Mouse (Mus musculus) frontal cortex, adult (tissue): ENCODE measurements at regions not wholly inside any gene's neighbourhood (a gene's known extent, or its start where the extent isn't known, plus 50 kb on each side); places are given as distances from the start of the nearest gene placed in this dataset.
A peak's percentile ranks its signal among the peaks of the same experiment; 100 is the strongest.

Experiments used
- ATAC-seq: cut with Nextera tagmentation; 2 replicates; pipeline ENCODE4 v1.9.2; 2017; ENCODE audit warnings: mild to moderate bottlenecking, moderate library complexity, mixed read lengths; ENCODE audit not compliant: low TSS enrichment

- no peak for ATAC-seq
Measured at GRCm38 (mm10) chr3:17201773-17202172, 746.4 kb upstream of the Cypt12 start.

GRCm38 (mm10) chr3:17214031-17214430 lies 734.2 kb upstream of the Cypt12 start:
- no peak for ATAC-seq

- no peak for ATAC-seq
Measured at GRCm38 (mm10) chr3:17216825-17217224, 731.4 kb upstream of the Cypt12 start.

GRCm38 (mm10) chr3:17238407-17238806 lies 709.8 kb upstream of the Cypt12 start:
- ATAC-seq: no peak

- ATAC-seq: peak; percentile 91
Measured at GRCm38 (mm10) chr3:17258397-17258796, 689.8 kb upstream of the Cypt12 start.

GRCm38 (mm10) chr3:17259093-17259492 lies 689.1 kb upstream of the Cypt12 start:
- peak; percentile 97 for ATAC-seq

GRCm38 (mm10) chr3:17281231-17281630 lies 667.0 kb upstream of the Cypt12 start:
- ATAC-seq: no peak

GRCm38 (mm10) chr3:17282881-17283280 lies 665.3 kb upstream of the Cypt12 start:
- ATAC-seq: no peak

- no peak for ATAC-seq
Measured at GRCm38 (mm10) chr3:17317523-17317922, 630.7 kb upstream of the Cypt12 start.

- ATAC-seq: peak; percentile 70
Measured at GRCm38 (mm10) chr3:17318450-17318849, 629.8 kb upstream of the Cypt12 start.

- peak; percentile 79 for ATAC-seq
Measured at GRCm38 (mm10) chr3:17319213-17319612, 629.0 kb upstream of the Cypt12 start.

GRCm38 (mm10) chr3:17319931-17320330 lies 628.3 kb upstream of the Cypt12 start:
- no peak for ATAC-seq

GRCm38 (mm10) chr3:17322266-17322665 lies 625.9 kb upstream of the Cypt12 start:
- no peak for ATAC-seq

GRCm38 (mm10) chr3:17324816-17325215 lies 623.4 kb upstream of the Cypt12 start:
- ATAC-seq: no peak

GRCm38 (mm10) chr3:17325821-17326220 lies 622.4 kb upstream of the Cypt12 start:
- ATAC-seq: no peak

GRCm38 (mm10) chr3:17326292-17326691 lies 621.9 kb upstream of the Cypt12 start:
- ATAC-seq: no peak

GRCm38 (mm10) chr3:17326774-17327173 lies 621.4 kb upstream of the Cypt12 start:
- ATAC-seq: no peak

- no peak for ATAC-seq
Measured at GRCm38 (mm10) chr3:17327706-17328105, 620.5 kb upstream of the Cypt12 start.

- no peak for ATAC-seq
Measured at GRCm38 (mm10) chr3:17329411-17329810, 618.8 kb upstream of the Cypt12 start.

- ATAC-seq: peak; percentile 26
Measured at GRCm38 (mm10) chr3:17330429-17331373, 617.5 kb upstream of the Cypt12 start.

GRCm38 (mm10) chr3:17360253-17360652 lies 588.0 kb upstream of the Cypt12 start:
- no peak for ATAC-seq
